Mouse (Mus musculus) cerebellum, adult 2 months (tissue): ENCODE measurements at regions not wholly inside any gene's neighbourhood (a gene's known extent, or its start where the extent isn't known, plus 50 kb on each side); places are given as distances from the start of the nearest gene placed in this dataset.

Experiments used
- CTCF ChIP-seq: fragments of 200-500 bp; IDR thresholded peaks from 2 replicates; pipeline ENCODE4 v1.5.1; 2011; ENCODE audit warnings: low read depth, mild to moderate bottlenecking, control low read depth, low read length, moderate library complexity, borderline replicate concordance; ENCODE audit not compliant: insufficient read depth
- POLR2A ChIP-seq: fragments of 200-500 bp; IDR thresholded peaks from 2 replicates; pipeline ENCODE4 v1.6.1; 2011; ENCODE audit warnings: low read length, control low read depth, borderline replicate concordance; ENCODE audit not compliant: insufficient read depth

- no peak for TF ChIP-seq CTCF
- no peak for TF ChIP-seq POLR2A
Measured at GRCm38 (mm10) chr1:42354020-42354419, 341.5 kb upstream of the Pou3f3 start.
